Comparison of ENCODE assay signal across 8 mouse cellular contexts in the genomic region with DNA sequence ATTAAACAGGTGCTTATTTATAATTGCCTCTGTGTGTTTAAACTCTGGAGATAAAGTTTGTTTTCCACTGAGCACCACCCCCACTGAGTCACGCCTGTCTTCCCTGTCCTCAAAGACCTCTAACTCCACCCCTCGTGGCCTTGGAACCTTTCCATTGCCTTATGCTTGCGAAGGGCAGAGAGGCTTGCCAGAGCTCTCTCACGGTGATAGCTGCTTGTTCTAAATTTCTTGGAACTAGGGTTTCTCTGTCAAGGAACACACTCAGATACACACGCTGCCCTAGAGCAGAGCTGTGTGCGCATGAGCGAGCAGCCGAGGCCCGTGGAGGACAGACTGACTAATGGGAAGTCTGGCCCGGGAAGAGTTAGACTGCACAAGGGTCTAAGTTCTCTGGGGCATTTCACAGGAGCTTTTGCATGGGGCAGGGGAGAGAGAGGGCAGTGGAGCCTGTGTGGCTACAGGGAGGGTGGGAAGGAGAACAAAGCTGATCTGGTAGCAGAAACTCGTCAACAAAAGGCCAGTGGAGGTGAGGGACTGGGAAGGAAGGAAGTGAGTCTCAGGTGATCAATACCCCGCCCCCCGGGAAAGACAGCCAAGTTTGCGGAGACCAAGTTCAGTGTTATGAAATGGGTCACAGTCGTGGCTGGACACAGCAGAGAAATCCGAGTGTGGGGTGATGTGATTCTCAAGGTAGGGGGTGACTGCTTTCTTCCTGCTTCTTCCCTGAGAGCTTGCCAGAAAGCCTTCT. TPM values are rescaled to one million over a fixed set of nuclear protein-coding genes. Genes with fewer than 3 reads are reported as not detected.
DNase-seq lines count a peak whose midpoint lies in the region; ATAC-seq and TF ChIP-seq lines count a peak whose summit lies in the region.

No protein-coding gene starts in this region.

- no peak for TF ChIP-seq CTCF in hindbrain, postnatal 0 days (IDR thresholded peaks at IDR 0.05; ENCODE audit: low read depth)
- no peak for TF ChIP-seq CTCF in gastrocnemius, adult 2 months (IDR thresholded peaks at IDR 0.05)
- TF ChIP-seq CTCF in intestine, postnatal 0 days (IDR thresholded peaks at IDR 0.05; ENCODE audit: low read depth): no peak
- TF ChIP-seq CTCF in left cerebral cortex, adult 2 months (IDR thresholded peaks at IDR 0.05): no peak

- no peaks in the 10 kb centered on the region for H3K27me3 ChIP-seq in hindbrain, postnatal 0 days (ENCODE audit: insufficient read depth, low read length)
- no peaks in the 10 kb centered on the region for H3K27me3 ChIP-seq in hindbrain, embryonic 14.5 days (ENCODE audit: control insufficient read depth, insufficient read depth, low read length)
- no peaks in the 10 kb centered on the region for H3K27me3 ChIP-seq in intestine, postnatal 0 days (replicated peaks; ENCODE audit: control insufficient read depth, insufficient read depth, low read length)

- no peaks in the 10 kb centered on the region for H3K9me3 ChIP-seq in hindbrain, postnatal 0 days (ENCODE audit: low read length)
- H3K9me3 ChIP-seq in hindbrain, embryonic 14.5 days (ENCODE audit: control insufficient read depth, low read length): no peaks in the 10 kb centered on the region
- no peaks in the 10 kb centered on the region for H3K9me3 ChIP-seq in intestine, postnatal 0 days (ENCODE audit: control insufficient read depth)

- DNase-seq in hindbrain, postnatal 0 days (ENCODE audit: low spot score): peak; percentile 39
- DNase-seq in hindbrain, embryonic 14.5 days (ENCODE audit: low spot score): no peak
- DNase-seq in gastrocnemius, adult 2 months: peak; percentile 88
- no peak for DNase-seq in frontal cortex, postnatal 36 days (ENCODE audit: low spot score in 2 of 2)
- no peak for DNase-seq in left cerebral cortex, adult 2 months (ENCODE audit: extremely low spot score in 1 of 2, low spot score in 2 of 2)

- H3K27ac ChIP-seq in hindbrain, postnatal 0 days: no peak overlapping the region
- H3K27ac ChIP-seq in hindbrain, embryonic 14.5 days: no peak overlapping the region
- H3K27ac ChIP-seq in gastrocnemius, adult 2 months: peak overlapping the region; percentile 93
- peak overlapping the region; percentile 95 for H3K27ac ChIP-seq in intestine, postnatal 0 days (ENCODE audit: low read depth, low read length)
- H3K27ac ChIP-seq in macrophage: peak overlapping the region; percentile 17
- H3K27ac ChIP-seq in left cerebral cortex, adult 2 months: no peak overlapping the region

- H3K9ac ChIP-seq in hindbrain, postnatal 0 days (replicated peaks; ENCODE audit: low read length): no peak overlapping the region
- H3K9ac ChIP-seq in hindbrain, embryonic 14.5 days: no peak overlapping the region
- H3K9ac ChIP-seq in intestine, postnatal 0 days (ENCODE audit: low read depth, low read length): 0 out of 2 replicates have a peak overlapping the region, but pooled peaks have one; percentile 5

- peaks cover 93% of the 10 kb centered on the region for H3K79me2 ChIP-seq in macrophage (ENCODE audit: inconsistent target)

- H3K4me1 ChIP-seq in hindbrain, postnatal 0 days (ENCODE audit: insufficient read depth, low read length): 0 out of 2 replicates have a peak, but pooled peaks cover 7% of the 10 kb centered on the region
- H3K4me1 ChIP-seq in hindbrain, embryonic 14.5 days (replicated peaks; ENCODE audit: control insufficient read depth, insufficient read depth, low read length): 0 out of 2 replicates have a peak, but pooled peaks cover 3% of the 10 kb centered on the region
- 0 out of 2 replicates have a peak, but pooled peaks cover 7% of the 10 kb centered on the region for H3K4me1 ChIP-seq in intestine, postnatal 0 days (replicated peaks; ENCODE audit: control insufficient read depth, insufficient read depth, low read length)

- H3K4me2 ChIP-seq in hindbrain, postnatal 0 days (ENCODE audit: low read depth, low read length): 0 out of 2 replicates have a peak overlapping the region, but pooled peaks have one; percentile 13
- no peak overlapping the region for H3K4me2 ChIP-seq in hindbrain, embryonic 14.5 days (replicated peaks)
- H3K4me2 ChIP-seq in intestine, postnatal 0 days (replicated peaks; ENCODE audit: low read depth): peak overlapping the region; percentile 53

- no peaks in the 10 kb centered on the region for H3K36me3 ChIP-seq in hindbrain, postnatal 0 days (ENCODE audit: insufficient read depth, low read length)
- H3K36me3 ChIP-seq in hindbrain, embryonic 14.5 days (replicated peaks; ENCODE audit: control insufficient read depth, insufficient read depth): no peaks in the 10 kb centered on the region
- H3K36me3 ChIP-seq in intestine, postnatal 0 days (ENCODE audit: control insufficient read depth, insufficient read depth): no peaks in the 10 kb centered on the region
- H3K36me3 ChIP-seq in macrophage (ENCODE audit: inconsistent target): no peaks in the 10 kb centered on the region

- WGBS in hindbrain, postnatal 0 days: 41% methylated on average over 16 of the region's 16 CpGs
- 62% methylated on average over 16 of the region's 16 CpGs for WGBS in hindbrain, embryonic 14.5 days
- WGBS in intestine, postnatal 0 days: 21% methylated on average over 16 of the region's 16 CpGs
- 11% methylated on average over 16 of the region's 16 CpGs for WGBS in macrophage (ENCODE audit: missing documents)

- no peak overlapping the region for H3K4me3 ChIP-seq in hindbrain, postnatal 0 days (ENCODE audit: low read length)
- no peak overlapping the region for H3K4me3 ChIP-seq in hindbrain, embryonic 14.5 days (replicated peaks; ENCODE audit: low read length)
- H3K4me3 ChIP-seq in gastrocnemius, adult 2 months: peak overlapping the region; percentile 53
- 0 out of 2 replicates have a peak overlapping the region, but pooled peaks have one; percentile 1 for H3K4me3 ChIP-seq in intestine, postnatal 0 days (ENCODE audit: low read depth, low read length)
- no peak overlapping the region for H3K4me3 ChIP-seq in macrophage (ENCODE audit: inconsistent target)
- no peak overlapping the region for H3K4me3 ChIP-seq in left cerebral cortex, adult 2 months

- intact Hi-C loops in gastrocnemius, adult 2 months (cut with DNase I): no loop called here
- intact Hi-C loops in left cerebral cortex, adult 2 months (cut with DNase I): no loop called here

- peak; percentile 62 for ATAC-seq in hindbrain, postnatal 0 days
- ATAC-seq in hindbrain, embryonic 14.5 days (ENCODE audit: low FRiP score): no peak; the same call in 1 of the 2 replicates
- ATAC-seq in activated CD4-positive, CD25-positive, alpha-beta regulatory T cell, adult 4 months: peak; percentile 16
- peak; percentile 88 for ATAC-seq in intestine, postnatal 0 days

RNA-seq across cellular contexts. Expression of a gene that starts 51.1 kb away (rescaled TPM):
- 32.6 and 33.8 TPM in 2 replicates for total RNA-seq in hindbrain, postnatal 0 days (2014; rRNA removed)
- 29.9 and 33.2 TPM in 2 replicates for polyA plus RNA-seq in hindbrain, postnatal 0 days (2015; fragmentation: Nextera tagmentation; extraction: Ambion mirVana)
- polyA plus RNA-seq in hindbrain, embryonic 14.5 days (2014; fragmentation: Nextera tagmentation; extraction: Ambion mirVana): 37.1 and 37.4 TPM in 2 replicates
- polyA plus RNA-seq in activated CD4-positive, CD25-positive, alpha-beta regulatory T cell, adult 4 months (2017; shearing (Covaris generic)): 10 to 100 TPM in 1 of 2 experiments, 1 to 10 TPM in 1; 8.8 to 15.9 TPM
- total RNA-seq in gastrocnemius, adult 2 months (2021): 10 to 100 TPM; 22.6 to 25.5 TPM
- polyA plus RNA-seq in intestine, postnatal 0 days (2015; fragmentation: Nextera tagmentation; extraction: Ambion mirVana): 23.3 and 24.4 TPM in 2 replicates
- 100 to 1,000 TPM in 3 of 26 experiments, 10 to 100 TPM in 23; 39.9 to 175 (median 59.8) TPM for total RNA-seq in macrophage (2018; cell fraction: chromatin; rRNA removed)
- 10 to 100 TPM; 23.8 to 58.7 (median 33.8) TPM for total RNA-seq in macrophage (2018; cell fraction: cytosol; rRNA removed)
- total RNA-seq in macrophage (2018; cell fraction: nucleus; rRNA removed): 100 to 1,000 TPM in 4 of 26 experiments, 10 to 100 TPM in 22; 33.9 to 122 (median 51.6) TPM
- 27.6 to 37.3 TPM (median 33.9 TPM) in 3 replicates for polyA plus RNA-seq in macrophage (2018)
- 10 to 100 TPM; 47.7 to 52.4 TPM for total RNA-seq in left cerebral cortex, adult 2 months (2021)

Comparison
In these comparisons a context has a peak if more than half of its experiments do, and no peak if none do; other contexts are left out.
1. DNase-seq: peak in hindbrain, postnatal 0 days (single experiment) and gastrocnemius, adult 2 months (single experiment); none in hindbrain, embryonic 14.5 days (single experiment), frontal cortex, postnatal 36 days (0 of 2) and left cerebral cortex, adult 2 months (0 of 2).
2. H3K27ac ChIP-seq: peak in gastrocnemius, adult 2 months (single experiment), intestine, postnatal 0 days (single experiment) and macrophage (single experiment); none in hindbrain, postnatal 0 days (single experiment), hindbrain, embryonic 14.5 days (single experiment) and left cerebral cortex, adult 2 months (single experiment).
3. H3K4me3 ChIP-seq: peak in gastrocnemius, adult 2 months (single experiment) and intestine, postnatal 0 days (single experiment); none in hindbrain, postnatal 0 days (single experiment), hindbrain, embryonic 14.5 days (single experiment), macrophage (single experiment) and left cerebral cortex, adult 2 months (single experiment).